Mouse (Mus musculus) CH12.LX (cell line): Measurements from ENCODE around the gene Krt72. TPM values are rescaled to one million over a fixed set of nuclear protein-coding genes. Genes with fewer than 3 reads are reported as not detected.

Experiments
- DNase-seq: peaks from one replicate; pipeline ENCODE4 v3.0.0-alpha.2; 2013; ENCODE audit errors: extremely low read depth
- H3K27ac ChIP-seq: 2 replicates; pipeline ENCODE4 v1.5.1; 2012; ENCODE audit warnings: low read depth, mild to moderate bottlenecking, control low read depth, moderate library complexity; ENCODE audit not compliant: insufficient read depth
- H3K27me3 ChIP-seq: replicated peaks from 2 replicates; pipeline ENCODE3; 2012; ENCODE audit warnings: inconsistent platforms
- H3K36me3 ChIP-seq, 2 experiments: replicated peaks in 1 of 2; 2 replicates each; pipeline versions ENCODE3 to v1.6.1; 2012; ENCODE audit warnings: inconsistent platforms in 1 of 2, low read length in 1 of 2, mild to moderate bottlenecking in 1 of 2, mixed read lengths in 1 of 2, moderate library complexity in 1 of 2; ENCODE audit not compliant: control insufficient read depth in 1 of 2, insufficient read depth in 1 of 2
- H3K4me1 ChIP-seq, 2 experiments: 2 replicates each; pipeline ENCODE4 v1.6.1; 2012; ENCODE audit warnings: inconsistent platforms in 1 of 2, moderate library complexity in 1 of 2; ENCODE audit not compliant: insufficient read depth in 2 of 2, control insufficient read depth in 1 of 2
- H3K4me2 ChIP-seq: 2 replicates; pipeline ENCODE4 v1.6.1; 2012; ENCODE audit warnings: low read depth, mild to moderate bottlenecking, control low read depth; ENCODE audit not compliant: poor library complexity, insufficient read depth, severe bottlenecking
- H3K4me3 ChIP-seq, 3 experiments: fragments of 150-350 bp in 1 of 3; sonication (generic) in 1 of 3; replicated peaks in 1 of 3; 2 replicates each; pipeline versions ENCODE3 to v1.5.1; 2011 to 2012; ENCODE audit warnings: low read depth in 2 of 3, low read length in 2 of 3, mild to moderate bottlenecking in 2 of 3, moderate library complexity in 2 of 3, control low read depth in 1 of 3, improper control_type of control experiment in 1 of 3, inconsistent platforms in 1 of 3, mixed read lengths in 1 of 3; ENCODE audit not compliant: poor library complexity in 1 of 3
- H3K79me2 ChIP-seq: replicated peaks from 2 replicates; pipeline ENCODE4 v1.6.1; 2012; ENCODE audit warnings: mild to moderate bottlenecking, moderate library complexity; ENCODE audit not compliant: control insufficient read depth, poor library complexity, insufficient read depth, severe bottlenecking; ENCODE audit errors: extremely low read depth
- H3K9ac ChIP-seq: 2 replicates; pipeline ENCODE4 v1.6.1; 2012; ENCODE audit warnings: low read depth, mild to moderate bottlenecking, control low read depth, moderate library complexity; ENCODE audit not compliant: insufficient read depth
- H3K9me3 ChIP-seq: replicated peaks from 2 replicates; pipeline ENCODE3; 2012; ENCODE audit warnings: low read length, inconsistent platforms, mixed read lengths
- BHLHE40 ChIP-seq: IDR thresholded peaks from 2 replicates; pipeline ENCODE4 v1.6.1; 2011; ENCODE audit warnings: mild to moderate bottlenecking, low read depth, low read length, improper control_type of control experiment
- CHD1 ChIP-seq: IDR thresholded peaks from 2 replicates; pipeline ENCODE4 v1.6.1; 2012; ENCODE audit warnings: low read depth, low read length, improper control_type of control experiment, inconsistent platforms
- CHD2 ChIP-seq: IDR thresholded peaks from 2 replicates; pipeline ENCODE4 v1.6.1; 2011; ENCODE audit warnings: low read length, improper control_type of control experiment
- CTCF ChIP-seq, 2 experiments: IDR thresholded peaks in 1 of 2; conservative IDR thresholded peaks in 1 of 2; 2 replicates each; pipeline ENCODE4 v1.5.1; 2011 to 2012; ENCODE audit warnings: low read depth in 2 of 2, low read length in 2 of 2, improper control_type of control experiment in 1 of 2, inconsistent platforms in 1 of 2, mild to moderate bottlenecking in 1 of 2, moderate library complexity in 1 of 2
- EP300 ChIP-seq: IDR thresholded peaks from 2 replicates; pipeline ENCODE4 v1.6.1; 2011; ENCODE audit warnings: low read length, improper control_type of control experiment
- IRF4 ChIP-seq: IDR thresholded peaks from 2 replicates; pipeline ENCODE4 v1.6.1; 2014; ENCODE audit warnings: low read depth, mild to moderate bottlenecking, inconsistent platforms, low read length, improper control_type of control experiment
- JUN ChIP-seq: IDR thresholded peaks from 2 replicates; pipeline ENCODE4 v1.6.1; 2011; ENCODE audit warnings: low read depth, mild to moderate bottlenecking, low read length, improper control_type of control experiment, moderate library complexity; ENCODE audit not compliant: insufficient read depth
- MAFK ChIP-seq: IDR thresholded peaks from 2 replicates; pipeline ENCODE4 v1.6.1; 2011; ENCODE audit warnings: low read length, improper control_type of control experiment; ENCODE audit not compliant: insufficient replicate concordance
- MXI1 ChIP-seq: IDR thresholded peaks from 2 replicates; pipeline ENCODE4 v1.6.1; 2011; ENCODE audit warnings: mild to moderate bottlenecking, low read depth, low read length, improper control_type of control experiment
- NELFE ChIP-seq: IDR thresholded peaks from 2 replicates; pipeline ENCODE4 v1.6.1; 2011; ENCODE audit warnings: low read depth, low read length, improper control_type of control experiment
- RCOR1 ChIP-seq: conservative IDR thresholded peaks from 2 replicates; pipeline ENCODE4 v1.6.1; 2012; ENCODE audit warnings: low read depth, mild to moderate bottlenecking, inconsistent platforms, low read length, improper control_type of control experiment
- SIN3A ChIP-seq: IDR thresholded peaks from 2 replicates; pipeline ENCODE4 v1.6.1; 2012; ENCODE audit warnings: low read length, improper control_type of control experiment, inconsistent platforms
- USF2 ChIP-seq: conservative IDR thresholded peaks from 2 replicates; pipeline ENCODE4 v1.6.1; 2011; ENCODE audit warnings: low read depth, low read length, improper control_type of control experiment
- ZKSCAN1 ChIP-seq: IDR thresholded peaks from 2 replicates; pipeline ENCODE4 v1.6.1; 2012; ENCODE audit warnings: low read depth, inconsistent platforms, low read length, improper control_type of control experiment, borderline replicate concordance
- ZMIZ1 ChIP-seq: IDR thresholded peaks from 2 replicates; pipeline ENCODE4 v1.6.1; 2012; ENCODE audit warnings: low read depth, mild to moderate bottlenecking, inconsistent platforms, low read length, improper control_type of control experiment
- dilution Hi-C: fragments of 300-500 bp; cut with MboI; formaldehyde crosslinking; loops from 2 replicates; pipeline ENCODE4 v1.14.3; 2020; ENCODE audit warnings: low sequenced_read_pairs; ENCODE audit not compliant: extremely low pct_unique_long_range_greater_than_20kb, extremely low pct_ligation_motif_present
- in situ Hi-C: fragments of 300-500 bp; cut with MboI; formaldehyde crosslinking; loops from 3 replicates; pipeline ENCODE4 v1.14.3; 2019; ENCODE audit warnings: low sequenced_read_pairs, low pct_ligation_motif_present, low pct_unique_long_range_greater_than_20kb, mixed read lengths
- polyA plus RNA-seq: library from polyadenylated mRNA; unstranded; fragments of >175 nt; gene quantifications from 2 replicates; pipeline ENCODE4 v1.2.1, GENCODE M21; 2012; ENCODE audit warnings: low read depth; ENCODE audit not compliant: insufficient read length
- total RNA-seq, 2 experiments: library from RNA; depleted of rRNA; stranded (reverse); fragments of 300-350 nt in 1 of 2; fragments of >200 nt in 1 of 2; gene quantifications; 2 replicates each; pipeline ENCODE4 v1.2.3; 2012 to 2014

Krt72 gene
- total and polyA plus RNA-seq, 3 experiments = not detected

DNA sequence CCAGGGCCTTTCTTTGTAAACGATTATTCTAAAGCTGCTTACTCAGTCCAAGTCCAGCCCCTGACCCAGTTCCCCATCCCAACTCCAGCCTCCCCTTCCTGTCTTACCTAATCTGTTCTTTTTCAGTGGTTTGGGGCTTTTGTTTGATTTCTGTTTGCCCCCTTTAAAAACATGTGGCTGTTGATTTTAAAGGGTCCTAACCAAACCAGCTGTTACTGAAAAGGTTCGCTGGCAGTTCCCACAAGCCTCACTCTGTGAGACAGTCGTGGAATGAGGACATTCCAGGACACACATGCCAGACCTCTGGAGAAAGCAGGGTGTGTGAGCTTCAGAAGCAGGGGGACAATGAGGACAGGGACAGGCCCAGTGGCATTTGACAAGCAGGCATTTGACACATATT, 35.5 kb upstream of the Krt72 start:
- dilution Hi-C loops = no loop called here
- Histone ChIP-seq H3K4me2 (no peak overlapping the region), H3K4me1 (peaks cover 0 to 3% of the 10 kb centered on the region in 2 experiments; a peak in 1 of 4 replicates), H3K79me2 (no peaks in the 10 kb centered on the region), H3K4me3 (no peak overlapping the region), H3K27me3 (peaks cover 91% of the 10 kb centered on the region), H3K27ac (no peak overlapping the region), H3K9ac (no peak overlapping the region), H3K9me3 (no peaks in the 10 kb centered on the region), H3K36me3 (no peaks in the 10 kb centered on the region)
- TF ChIP-seq ZKSCAN1 = no peak
- no peak for TF ChIP-seq CTCF (conservative IDR thresholded peaks at IDR 0.05 in 1 of 2, IDR thresholded peaks at IDR 0.05 in 1 of 2; ENCODE audit: low read depth in 2 of 2, low read length in 2 of 2)
- TF ChIP-seq CHD2 = no peak
- no peak for TF ChIP-seq CHD1
- no peak for DNase-seq
- in situ Hi-C loops = no loop called here

- dilution Hi-C loops (no loop called here), in situ Hi-C loops (no loop called here)
- no peaks in the 10 kb centered on the region for H3K36me3 ChIP-seq
- DNase-seq = no peak
- H3K4me3 ChIP-seq = no peak within 1 kb of the TSS
- H3K9me3 ChIP-seq = no peaks in the 10 kb centered on the region
- H3K4me2 ChIP-seq = no peak within 1 kb of the TSS
- H3K79me2 ChIP-seq = no peaks in the 10 kb centered on the region
- no peak within 1 kb of the TSS for H3K9ac ChIP-seq
- no peaks in the 10 kb centered on the region for H3K4me1 ChIP-seq
- H3K27ac ChIP-seq = no peak within 1 kb of the TSS
- peaks cover 91% of the 10 kb centered on the region for H3K27me3 ChIP-seq
- TF ChIP-seq SIN3A = no peak
- TF ChIP-seq CHD1 = no peak
- no peak for TF ChIP-seq RCOR1
- no peak for TF ChIP-seq CHD2
- no peak for TF ChIP-seq MAFK
- no peak for TF ChIP-seq ZMIZ1
- TF ChIP-seq USF2 = no peak
- no peak for TF ChIP-seq BHLHE40
- TF ChIP-seq NELFE = no peak
- no peak for TF ChIP-seq IRF4
- TF ChIP-seq EP300 = no peak
- no peak for TF ChIP-seq MXI1
- TF ChIP-seq JUN = no peak
These were observed 31.6 kb upstream of the Krt72 start, which contains the start of gene Krt2 for GRCm38 (mm10) chr15:101817875-101818274. Gene Krt2 (minus strand): TSS chr15:101818169.
